In the genomic region with DNA sequence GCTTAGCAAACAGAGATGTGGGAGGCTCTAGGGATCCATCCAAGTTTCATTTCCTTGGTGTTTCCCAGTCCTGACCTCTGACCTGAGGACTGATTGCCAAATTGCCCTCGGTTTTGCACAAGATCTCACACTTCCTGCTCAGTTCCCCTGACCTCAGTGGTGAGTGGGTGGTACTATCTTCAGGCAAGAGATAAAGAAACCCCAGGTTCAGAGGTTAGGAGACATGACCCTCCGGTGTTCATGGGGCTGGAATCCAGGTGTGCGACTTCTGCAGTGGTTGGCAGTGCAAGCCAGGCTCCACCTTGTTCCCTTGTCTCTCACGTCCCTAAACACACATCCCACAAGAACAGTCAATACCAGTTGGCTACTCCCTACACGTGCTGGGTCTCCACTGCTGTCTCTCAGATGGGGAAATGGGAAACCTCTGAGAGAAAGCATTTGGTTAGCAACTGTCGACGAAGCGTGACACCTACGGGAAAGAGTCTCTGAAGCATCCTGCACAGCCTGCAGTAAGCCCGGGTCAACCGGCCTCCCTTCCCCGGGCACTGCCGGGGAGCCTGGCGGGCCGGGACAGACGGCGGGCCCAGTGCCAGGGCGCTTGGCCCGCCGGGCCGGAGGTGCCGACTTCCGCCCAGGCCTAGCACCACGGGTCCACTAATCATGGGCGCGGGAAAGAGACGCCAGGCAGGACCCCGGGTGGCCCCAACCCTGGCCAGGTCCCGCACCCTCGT, we compare ENCODE assay signal across 8 mouse cellular contexts. TPM values are rescaled to one million over a fixed set of nuclear protein-coding genes. Genes with fewer than 3 reads are reported as not detected.
DNase-seq lines count a peak whose midpoint lies in the region; ATAC-seq and TF ChIP-seq lines count a peak whose summit lies in the region.

No protein-coding gene starts in this region.

- peak; percentile 43 for DNase-seq in urinary bladder, postnatal 14 days (ENCODE audit: low spot score)
- no peak for DNase-seq in urinary bladder, adult 2 months (ENCODE audit: low spot score)
- peak in 1 of 2 experiments; percentile 13 for DNase-seq in cerebellum, adult 2 months
- DNase-seq in heart, adult 11 months, result peak; percentile 98
- peak; percentile 62 for DNase-seq in naive thymus-derived CD4-positive, alpha-beta T cell, adult 2 months (ENCODE audit: low read depth)
- no peak for DNase-seq in frontal cortex, postnatal 25 days (ENCODE audit: low spot score in 2 of 2)

- peak overlapping the region; percentile 16 for H3K4me3 ChIP-seq in cerebellum, adult 2 months (replicated peaks; ENCODE audit: insufficient read depth, low read depth, low read length)
- H3K4me3 ChIP-seq in intestine, embryonic 16.5 days (ENCODE audit: low read length), result peak overlapping the region; percentile 97
- H3K4me3 ChIP-seq in liver, embryonic 15.5 days (replicated peaks), result peak overlapping the region; percentile 94

- WGBS in cerebellum, adult 2 months, result 10% methylated on average over 30 of the region's 30 CpGs
- 2% methylated on average over 30 of the region's 30 CpGs for WGBS in intestine, embryonic 16.5 days
- under 1% methylated on average over 30 of the region's 30 CpGs for WGBS in liver, embryonic 15.5 days (ENCODE audit: insufficient replicate concordance)

- peak overlapping the region; percentile 73 for H3K4me2 ChIP-seq in intestine, embryonic 16.5 days (ENCODE audit: low read depth, low read length)
- peak overlapping the region; percentile 98 for H3K4me2 ChIP-seq in liver, embryonic 15.5 days

- peak overlapping the region; percentile 98 for H3K9ac ChIP-seq in intestine, embryonic 16.5 days (ENCODE audit: low read depth, low read length)
- peak overlapping the region; percentile 84 for H3K9ac ChIP-seq in liver, embryonic 15.5 days

- no peaks in the 10 kb centered on the region; the same call in 1 of the 2 replicates for H3K4me1 ChIP-seq in cerebellum, adult 2 months (ENCODE audit: control insufficient read depth, insufficient read depth, low read length)
- H3K4me1 ChIP-seq in intestine, embryonic 16.5 days (ENCODE audit: control insufficient read depth, insufficient read depth, low read length), result peaks cover 52% of the 10 kb centered on the region
- H3K4me1 ChIP-seq in liver, embryonic 15.5 days (replicated peaks), result peaks cover 75% of the 10 kb centered on the region

- ATAC-seq in intestine, embryonic 16.5 days, result peak; percentile 47
- peak; percentile 16 for ATAC-seq in liver, embryonic 15.5 days (ENCODE audit: insufficient read depth)

- H3K27ac ChIP-seq in cerebellum, adult 2 months (ENCODE audit: insufficient read depth, low read length), result no peak overlapping the region; the same call in 1 of the 2 replicates
- peak overlapping the region; percentile 99 for H3K27ac ChIP-seq in intestine, embryonic 16.5 days (ENCODE audit: low read length)
- H3K27ac ChIP-seq in liver, embryonic 15.5 days (replicated peaks), result peak overlapping the region; percentile 93

- H3K36me3 ChIP-seq in intestine, embryonic 16.5 days (ENCODE audit: control insufficient read depth, insufficient read depth, low read length), result no peaks in the 10 kb centered on the region; the same call in 1 of the 2 replicates
- H3K36me3 ChIP-seq in liver, embryonic 15.5 days (replicated peaks), result no peaks in the 10 kb centered on the region; the same call in 1 of the 2 replicates

- H3K27me3 ChIP-seq in cerebellum, adult 2 months (ENCODE audit: control insufficient read depth, insufficient read depth, low read length), result no peaks in the 10 kb centered on the region
- no peaks in the 10 kb centered on the region for H3K27me3 ChIP-seq in intestine, embryonic 16.5 days (replicated peaks; ENCODE audit: control insufficient read depth, insufficient read depth, low read length)
- no peaks in the 10 kb centered on the region for H3K27me3 ChIP-seq in liver, embryonic 15.5 days

- no peak for TF ChIP-seq POLR2A in cerebellum, adult 2 months (IDR thresholded peaks at IDR 0.05; ENCODE audit: borderline replicate concordance, insufficient read depth, low read length)

- no peaks in the 10 kb centered on the region for H3K9me3 ChIP-seq in intestine, embryonic 16.5 days (ENCODE audit: control insufficient read depth, low read length)
- H3K9me3 ChIP-seq in liver, embryonic 15.5 days (replicated peaks), result no peaks in the 10 kb centered on the region

- no peak for TF ChIP-seq CTCF in cerebellum, adult 2 months (IDR thresholded peaks at IDR 0.05; ENCODE audit: borderline replicate concordance, insufficient read depth, low read depth, low read length)

RNA-seq across cellular contexts. Expression of gene Rrbp1, which starts 1.3 kb away (rescaled TPM):
- 163 and 206 TPM in 2 replicates for polyA plus RNA-seq in urinary bladder, adult 2 months (2012; rRNA removed)
- polyA plus RNA-seq in cerebellum, adult 2 months (2012; rRNA removed), result 65.7 and 76.7 TPM in 2 replicates
- 102 and 106 TPM in 2 replicates for polyA plus RNA-seq in intestine, embryonic 16.5 days (2015; fragmentation: Nextera tagmentation; extraction: Ambion mirVana)
- polyA plus RNA-seq in liver, embryonic 15.5 days (2015; fragmentation: Nextera tagmentation; extraction: Ambion mirVana), result 58.9 and 76.1 TPM in 2 replicates

RNA-seq across cellular contexts. Expression of gene Banf2, which starts 23.1 kb away (rescaled TPM):
- polyA plus RNA-seq in urinary bladder, adult 2 months (2012; rRNA removed), result not detected in 2 replicates
- polyA plus RNA-seq in cerebellum, adult 2 months (2012; rRNA removed), result not detected in 2 replicates
- not detected in 2 replicates for polyA plus RNA-seq in intestine, embryonic 16.5 days (2015; fragmentation: Nextera tagmentation; extraction: Ambion mirVana)
- not detected in 2 replicates for polyA plus RNA-seq in liver, embryonic 15.5 days (2015; fragmentation: Nextera tagmentation; extraction: Ambion mirVana)

Comparison
In these comparisons a context has a peak if more than half of its experiments do, and no peak if none do; other contexts are left out.
1. DNase-seq: peak in urinary bladder, postnatal 14 days (single experiment), heart, adult 11 months (single experiment) and naive thymus-derived CD4-positive, alpha-beta T cell, adult 2 months (single experiment); none in urinary bladder, adult 2 months (single experiment) and frontal cortex, postnatal 25 days (0 of 2).
2. H3K4me3 ChIP-seq: peak in every context shown above with its lines; median percentile 97 in intestine, embryonic 16.5 days; 94 in liver, embryonic 15.5 days; 16 in cerebellum, adult 2 months.